Mouse (Mus musculus): ENCODE results near the gene Cltrn. TPM values are rescaled to one million over a fixed set of nuclear protein-coding genes. Genes with fewer than 3 reads are reported as not detected.

Gene Cltrn
- not detected for total RNA-seq (2023)

DNA sequence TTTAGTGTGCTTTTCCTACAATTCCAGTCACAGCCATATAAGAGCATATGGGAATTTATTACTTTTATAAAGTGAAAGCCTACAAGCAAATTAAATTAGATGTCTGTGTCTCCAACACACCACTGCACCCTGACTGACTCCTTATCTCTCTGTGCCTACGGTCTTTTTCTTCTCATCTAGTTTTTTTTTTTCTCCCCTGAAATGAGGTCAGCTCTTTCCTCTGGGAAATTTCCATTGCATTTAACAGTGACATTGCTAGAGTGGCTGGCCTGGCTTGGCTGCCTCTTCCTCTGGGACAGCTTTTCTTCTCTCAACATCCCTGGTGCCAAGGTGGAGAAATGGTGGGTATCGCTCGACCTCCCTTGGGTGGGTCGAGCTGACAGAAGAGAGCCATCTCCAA lies at the start of gene Cltrn:
Gene Cltrn (plus strand): TSS at position 249 of the 400 bp plus-strand sequence.

GRCm38 (mm10) chrX:164076040-164076775 lies 12.4 kb upstream of the Cltrn start, which contains the start of gene Siah1b:
Siah1b (minus strand) TSS chrX:164076493.

DNA sequence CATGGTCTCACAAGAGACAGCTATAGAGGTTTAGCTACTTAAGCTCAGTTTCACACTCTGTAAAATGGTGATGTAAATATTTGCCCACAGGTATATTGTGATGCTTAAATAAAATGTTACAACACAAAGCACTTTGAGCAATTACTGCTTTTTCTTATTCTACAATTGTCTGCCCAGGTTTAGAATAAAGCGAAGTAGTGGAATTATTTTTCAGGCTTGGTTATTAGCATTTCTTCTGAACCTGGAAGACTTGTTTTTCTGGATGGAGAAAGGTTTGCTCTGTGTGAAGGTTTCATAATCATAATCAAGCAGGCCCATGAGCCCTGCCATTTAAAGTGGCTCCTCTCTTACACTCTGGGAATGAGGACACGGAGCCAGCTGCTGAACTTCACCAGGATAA lies 50.4 kb downstream of the Cltrn start, which contains the start of gene Ace2:
Gene Ace2 (plus strand): TSS at position 301 of the 400 bp plus-strand sequence.

Other genes starting within 250 kb of the Cltrn start
- 14.0 TPM for gene Ap1s2, start 179.8 kb upstream of the Cltrn start, total RNA-seq (2023)
- gene Zrsr2, start 130.2 kb upstream of the Cltrn start, total RNA-seq (2023), result 74.2 TPM
- gene Car5b, start 60.8 kb upstream of the Cltrn start, total RNA-seq (2023), result not detected
- 7.4 TPM for gene Siah1b, start 12.3 kb upstream of the Cltrn start, total RNA-seq (2023)
- gene Ace2, start 50.5 kb downstream of the Cltrn start, total RNA-seq (2023), result not detected
- gene Bmx, start 169.4 kb downstream of the Cltrn start, total RNA-seq (2023), result not detected
- gene Pir, start 180.5 kb downstream of the Cltrn start, total RNA-seq (2023), result not detected